Mouse (Mus musculus) stomach, embryonic 16.5 days (tissue): ENCODE measurements around the gene Ubiad1. TPM values are rescaled to one million over a fixed set of nuclear protein-coding genes. Genes with fewer than 3 reads are reported as not detected.

Experiments used
- polyA plus RNA-seq: library from polyadenylated mRNA; unstranded; fragments of >200 nt; fragmentation: Nextera tagmentation; extraction: Ambion mirVana; gene quantifications from 2 replicates; pipeline ENCODE4 v1.2.1, GENCODE M21; 2015

Gene Ubiad1
- polyA plus RNA-seq, 1 experiment from 2014 or later: 20.0 TPM

Other genes with a start within 250 kb of the Ubiad1 start
- 0.12 and 0.19 TPM in 2 replicates for gene Disp3, start 156.8 kb downstream of the Ubiad1 start, polyA plus RNA-seq
- gene Mtor, start 3.8 kb upstream of the Ubiad1 start, polyA plus RNA-seq: 10.9 and 15.2 TPM in 2 replicates
- 6.5 and 7.4 TPM in 2 replicates for gene Angptl7, start 55.7 kb upstream of the Ubiad1 start, polyA plus RNA-seq
- 76.3 and 77.1 TPM in 2 replicates for gene Exosc10, start 113.7 kb upstream of the Ubiad1 start, polyA plus RNA-seq
- 165 and 166 TPM in 2 replicates for gene Srm, start 146.7 kb upstream of the Ubiad1 start, polyA plus RNA-seq
- 1.4 and 1.8 TPM in 2 replicates for gene Masp2, start 157.8 kb upstream of the Ubiad1 start, polyA plus RNA-seq
- 284 and 286 TPM in 2 replicates for gene Tardbp, start 182.2 kb upstream of the Ubiad1 start, polyA plus RNA-seq
- 0.09 TPM in 1 of 2 replicates, not detected in the other for gene Gm572, start 198.5 kb upstream of the Ubiad1 start, polyA plus RNA-seq